Mouse (Mus musculus): ENCODE data around the gene G6pc3. TPM values are rescaled to one million over a fixed set of nuclear protein-coding genes. Genes with fewer than 3 reads are reported as not detected.
A peak's percentile ranks its signal among the peaks of the same experiment; 100 is the strongest.

Gene G6pc3
- polyA plus RNA-seq (2012; ENCODE audit: insufficient read depth, insufficient read length, low replicate concordance, missing spikeins): not detected in 2 replicates

DNA sequence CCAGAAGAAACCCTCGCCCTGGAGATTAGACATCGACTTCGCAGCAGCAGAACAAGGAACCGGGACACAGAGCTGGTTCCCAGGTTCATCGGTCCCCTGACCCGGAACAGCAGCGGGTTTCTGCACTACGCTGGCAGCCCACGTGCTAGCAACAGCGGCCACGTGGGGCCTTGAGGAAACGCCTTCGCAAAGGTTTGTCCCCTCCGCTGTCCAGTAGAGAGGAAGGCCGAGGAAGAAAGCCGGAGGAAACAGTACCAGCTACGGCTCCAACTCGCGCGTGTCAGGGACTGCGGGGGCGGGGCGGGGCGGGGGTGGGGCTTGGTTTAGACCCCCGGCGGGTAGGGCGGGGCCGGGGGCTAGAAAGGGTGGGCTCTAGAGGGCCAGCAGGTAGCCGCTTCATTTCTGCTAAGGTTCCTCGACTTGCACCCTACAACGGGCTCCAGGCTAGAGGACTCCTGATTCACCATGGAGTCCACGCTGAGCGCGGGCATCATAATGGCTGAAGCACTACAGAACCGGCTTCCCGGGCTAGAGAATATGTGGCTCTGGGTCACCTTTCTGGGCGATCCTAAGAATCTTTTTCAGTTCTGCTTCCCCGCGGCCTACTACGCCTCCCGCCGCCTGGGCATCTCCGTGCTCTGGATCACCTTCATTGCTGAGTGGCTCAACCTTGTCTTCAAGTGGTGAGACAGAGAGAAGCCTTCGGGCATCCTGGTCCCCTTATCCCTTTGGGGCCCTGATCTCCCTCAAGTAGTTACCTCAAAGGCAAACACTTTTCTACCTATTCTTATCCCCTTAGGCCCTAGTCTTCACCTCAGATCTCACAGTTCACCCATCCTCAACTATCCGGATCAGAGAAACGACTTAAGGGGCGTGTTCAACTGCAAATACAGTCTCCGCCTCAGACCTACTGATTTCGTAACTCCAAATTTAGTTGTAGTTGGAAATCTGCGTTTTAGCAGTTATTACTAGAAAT, at the start of gene G6pc3:
TSS of gene G6pc3 (plus strand) at position 160 of the 976 bp plus-strand sequence.
- H3K4me1 ChIP-seq (ENCODE audit: control insufficient read depth, insufficient read depth, low read length): peaks cover 8% of the 10 kb centered on the region
- H3K4me3 ChIP-seq (ENCODE audit: insufficient read depth, low read depth, low read length): peak within 1 kb of the TSS; percentile 84
- TF ChIP-seq CTCF (IDR thresholded peaks at IDR 0.05; ENCODE audit: insufficient read depth, low read depth, low read length) (no peak), POLR2A (IDR thresholded peaks at IDR 0.05; ENCODE audit: insufficient read depth, low read depth, low read length) (peak; percentile 28; the same call in 1 of the 2 replicates)
- peak within 1 kb of the TSS; percentile 74; the same call in 1 of the 2 replicates for H3K27ac ChIP-seq (ENCODE audit: insufficient read depth, low read depth, low read length)
- 1% methylated on average over 50 of the region's 50 CpGs for WGBS

DNA sequence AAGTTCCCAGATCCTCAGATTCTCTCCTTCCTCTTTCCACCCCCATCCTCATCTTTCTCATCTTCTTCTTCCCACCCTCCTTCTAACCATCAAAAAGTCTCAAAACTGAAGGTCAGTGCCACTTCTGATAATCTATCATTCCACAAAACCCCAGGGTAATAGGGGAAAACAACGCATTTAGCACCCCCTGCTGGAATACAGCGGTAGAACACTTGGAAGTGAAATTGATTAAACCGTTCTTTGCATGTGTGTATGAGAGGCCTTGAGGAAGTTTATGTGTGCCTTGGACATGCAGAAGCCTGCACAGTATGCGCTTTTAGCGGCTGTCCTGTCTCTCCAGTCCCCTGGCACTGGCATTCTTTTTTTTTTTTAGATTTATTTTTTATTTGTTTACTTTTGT, 48.9 kb upstream of the G6pc3 start:
- no peak overlapping the region for H3K27ac ChIP-seq (ENCODE audit: insufficient read depth, low read depth, low read length)
- H3K4me3 ChIP-seq (ENCODE audit: insufficient read depth, low read depth, low read length): no peak overlapping the region
- TF ChIP-seq CTCF (IDR thresholded peaks at IDR 0.05; ENCODE audit: insufficient read depth, low read depth, low read length) (no peak), POLR2A (IDR thresholded peaks at IDR 0.05; ENCODE audit: insufficient read depth, low read depth, low read length) (no peak)
- peaks cover 9% of the 10 kb centered on the region for H3K4me1 ChIP-seq (ENCODE audit: control insufficient read depth, insufficient read depth, low read length)
- 6% methylated on average over 5 of the region's 5 CpGs for WGBS

DNA sequence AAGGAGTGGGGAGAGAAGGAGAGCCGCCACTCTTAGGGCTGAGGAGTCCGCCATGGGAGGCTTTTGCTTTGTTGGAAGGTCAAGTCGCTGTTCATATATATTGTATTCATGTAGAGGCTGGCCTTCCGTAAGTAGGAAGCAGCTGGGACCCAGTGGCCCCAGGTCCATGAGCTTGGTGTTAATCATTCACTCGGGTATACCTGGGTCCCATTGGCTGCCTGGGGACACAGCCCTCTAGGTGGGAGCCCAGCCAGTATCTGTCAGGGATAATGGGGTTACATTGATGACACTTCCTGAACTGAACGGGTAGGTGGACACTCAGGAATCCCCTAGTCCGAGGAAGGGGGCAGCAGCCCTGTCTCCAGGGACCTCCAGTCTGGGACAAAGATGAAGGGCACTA, 47.1 kb upstream of the G6pc3 start:
- peaks cover 27% of the 10 kb centered on the region for H3K4me1 ChIP-seq (ENCODE audit: control insufficient read depth, insufficient read depth, low read length)
- 82% methylated on average over 7 of the region's 7 CpGs for WGBS
- no peak for TF ChIP-seq CTCF (IDR thresholded peaks at IDR 0.05; ENCODE audit: insufficient read depth, low read depth, low read length)
- TF ChIP-seq POLR2A (IDR thresholded peaks at IDR 0.05; ENCODE audit: insufficient read depth, low read depth, low read length): no peak

DNA sequence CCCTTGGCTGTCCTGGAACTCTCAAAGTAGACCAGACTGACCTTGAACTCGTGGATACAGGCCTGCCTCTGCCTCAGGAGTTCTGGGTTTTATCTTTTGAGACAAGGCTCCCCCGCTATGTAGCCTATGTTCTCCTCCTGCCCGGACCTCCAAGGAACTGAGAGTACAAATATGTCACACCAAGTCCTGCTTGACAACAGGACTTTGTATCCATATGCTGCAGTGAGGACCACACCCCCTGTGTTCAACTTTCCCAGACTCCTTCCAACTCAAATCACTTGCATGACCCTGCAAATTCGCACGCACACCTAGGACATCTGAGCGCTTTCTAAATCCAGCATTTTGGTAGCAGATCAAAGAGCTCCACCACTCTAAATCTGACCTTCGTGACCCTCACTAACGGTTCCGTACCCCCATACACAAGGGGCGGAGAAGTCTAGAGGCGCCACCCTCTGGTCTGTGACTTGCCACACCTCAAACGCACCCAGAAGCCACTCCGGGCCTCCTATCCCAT, 44.4 kb upstream of the G6pc3 start:
- 38% methylated on average over 13 of the region's 13 CpGs for WGBS
- 0 out of 2 replicates have a peak overlapping the region, but pooled peaks have one; percentile 7 for H3K4me3 ChIP-seq (ENCODE audit: insufficient read depth, low read depth, low read length)
- TF ChIP-seq POLR2A (IDR thresholded peaks at IDR 0.05; ENCODE audit: insufficient read depth, low read depth, low read length) (no peak), CTCF (IDR thresholded peaks at IDR 0.05; ENCODE audit: insufficient read depth, low read depth, low read length) (no peak)
- peaks cover 29% of the 10 kb centered on the region for H3K4me1 ChIP-seq (ENCODE audit: control insufficient read depth, insufficient read depth, low read length)
- H3K27ac ChIP-seq (ENCODE audit: insufficient read depth, low read depth, low read length): no peak overlapping the region

More for the DNA sequence above, 47.1 kb upstream of the G6pc3 start:
- Histone ChIP-seq H3K4me3 (ENCODE audit: insufficient read depth, low read depth, low read length) (no peak overlapping the region), H3K27ac (ENCODE audit: insufficient read depth, low read depth, low read length) (no peak overlapping the region)

DNA sequence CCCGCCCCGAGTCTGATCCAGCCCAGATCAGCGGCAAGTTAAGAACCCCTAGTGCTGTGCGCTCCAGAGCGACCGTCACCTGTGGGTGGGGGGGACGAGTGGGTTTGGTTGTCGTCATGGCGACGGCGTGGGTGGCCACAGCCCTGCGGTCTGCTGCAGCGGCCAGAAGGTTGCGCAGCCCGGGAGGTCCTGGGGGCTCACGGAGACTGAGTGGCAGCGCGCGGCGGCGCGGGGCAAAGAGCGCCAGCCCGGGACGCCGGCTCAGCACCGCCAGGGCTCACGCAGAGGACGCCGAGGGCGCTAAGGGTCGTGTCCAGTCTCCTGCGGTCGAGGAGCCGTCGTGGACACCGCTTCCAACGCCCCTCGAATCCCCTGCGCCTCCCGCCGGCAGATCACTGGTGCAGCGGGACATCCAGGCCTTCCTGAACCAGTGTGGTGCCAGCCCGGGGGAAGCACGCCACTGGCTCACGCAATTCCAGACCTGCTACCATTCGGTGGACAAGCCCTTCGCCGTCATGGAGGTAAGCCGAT, 43.9 kb upstream of the G6pc3 start, which contains the start of gene Nags:
TSS of gene Nags (plus strand) at position 43 of the 531 bp plus-strand sequence.
- TF ChIP-seq CTCF (IDR thresholded peaks at IDR 0.05; ENCODE audit: insufficient read depth, low read depth, low read length) (no peak), POLR2A (IDR thresholded peaks at IDR 0.05; ENCODE audit: insufficient read depth, low read depth, low read length) (no peak)
- Histone ChIP-seq H3K4me1 (ENCODE audit: control insufficient read depth, insufficient read depth, low read length) (peaks cover 29% of the 10 kb centered on the region), H3K27ac (ENCODE audit: insufficient read depth, low read depth, low read length) (no peak within 1 kb of the TSS), H3K4me3 (ENCODE audit: insufficient read depth, low read depth, low read length) (peak within 1 kb of the TSS; percentile 7)
- 4% methylated on average over 50 of the region's 50 CpGs for WGBS

DNA sequence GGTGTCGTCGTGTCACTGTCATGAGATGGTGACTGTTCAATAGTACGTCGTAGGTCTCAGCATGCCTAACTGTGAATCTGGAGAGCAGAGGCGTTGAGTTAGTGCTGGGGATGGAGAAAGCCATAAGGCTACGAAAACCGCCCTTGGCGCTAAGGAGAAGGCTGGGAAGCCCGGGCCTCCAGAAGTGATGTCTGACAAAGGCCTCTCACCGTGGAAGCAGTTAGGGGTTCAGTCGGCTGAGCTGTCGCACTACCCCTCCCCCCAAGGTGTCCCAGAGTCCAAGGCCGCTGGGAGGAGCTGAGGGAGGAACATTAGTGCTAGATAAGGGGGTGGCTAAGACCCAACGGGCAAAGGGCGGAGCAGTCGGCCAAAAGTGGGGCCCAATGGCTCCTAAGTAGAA, 43.4 kb upstream of the G6pc3 start:
- WGBS: 9% methylated on average over 16 of the region's 16 CpGs
- TF ChIP-seq POLR2A (IDR thresholded peaks at IDR 0.05; ENCODE audit: insufficient read depth, low read depth, low read length): no peak
- no peak for TF ChIP-seq CTCF (IDR thresholded peaks at IDR 0.05; ENCODE audit: insufficient read depth, low read depth, low read length)
- Histone ChIP-seq H3K4me3 (ENCODE audit: insufficient read depth, low read depth, low read length) (peak overlapping the region; percentile 7; the same call in 1 of the 2 replicates), H3K27ac (ENCODE audit: insufficient read depth, low read depth, low read length) (no peak overlapping the region), H3K4me1 (ENCODE audit: control insufficient read depth, insufficient read depth, low read length) (peaks cover 29% of the 10 kb centered on the region)

DNA sequence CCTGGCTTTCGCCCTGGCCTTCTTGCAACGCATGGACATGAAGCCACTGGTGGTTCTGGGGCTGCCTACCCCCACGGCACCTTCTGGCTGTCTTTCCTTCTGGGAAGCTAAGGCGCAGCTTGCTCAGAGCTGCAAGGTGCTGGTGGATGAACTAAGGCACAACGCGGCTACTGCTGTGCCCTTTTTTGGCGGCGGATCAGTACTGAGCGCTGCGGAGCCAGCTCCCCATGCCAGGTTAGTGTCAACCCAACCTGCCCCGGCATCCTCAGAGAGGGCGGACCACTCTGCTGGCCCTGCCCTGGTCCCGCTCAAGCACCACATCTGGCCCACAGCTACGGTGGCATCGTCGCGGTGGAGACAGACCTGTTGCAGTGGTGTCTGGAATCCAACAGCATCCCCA, 42.9 kb upstream of the G6pc3 start:
- 14% methylated on average over 17 of the region's 17 CpGs for WGBS
- TF ChIP-seq CTCF (IDR thresholded peaks at IDR 0.05; ENCODE audit: insufficient read depth, low read depth, low read length) (no peak), POLR2A (IDR thresholded peaks at IDR 0.05; ENCODE audit: insufficient read depth, low read depth, low read length) (no peak)
- H3K4me1 ChIP-seq (ENCODE audit: control insufficient read depth, insufficient read depth, low read length): peaks cover 29% of the 10 kb centered on the region
- no peak overlapping the region for H3K27ac ChIP-seq (ENCODE audit: insufficient read depth, low read depth, low read length)
- no peak overlapping the region for H3K4me3 ChIP-seq (ENCODE audit: insufficient read depth, low read depth, low read length)

DNA sequence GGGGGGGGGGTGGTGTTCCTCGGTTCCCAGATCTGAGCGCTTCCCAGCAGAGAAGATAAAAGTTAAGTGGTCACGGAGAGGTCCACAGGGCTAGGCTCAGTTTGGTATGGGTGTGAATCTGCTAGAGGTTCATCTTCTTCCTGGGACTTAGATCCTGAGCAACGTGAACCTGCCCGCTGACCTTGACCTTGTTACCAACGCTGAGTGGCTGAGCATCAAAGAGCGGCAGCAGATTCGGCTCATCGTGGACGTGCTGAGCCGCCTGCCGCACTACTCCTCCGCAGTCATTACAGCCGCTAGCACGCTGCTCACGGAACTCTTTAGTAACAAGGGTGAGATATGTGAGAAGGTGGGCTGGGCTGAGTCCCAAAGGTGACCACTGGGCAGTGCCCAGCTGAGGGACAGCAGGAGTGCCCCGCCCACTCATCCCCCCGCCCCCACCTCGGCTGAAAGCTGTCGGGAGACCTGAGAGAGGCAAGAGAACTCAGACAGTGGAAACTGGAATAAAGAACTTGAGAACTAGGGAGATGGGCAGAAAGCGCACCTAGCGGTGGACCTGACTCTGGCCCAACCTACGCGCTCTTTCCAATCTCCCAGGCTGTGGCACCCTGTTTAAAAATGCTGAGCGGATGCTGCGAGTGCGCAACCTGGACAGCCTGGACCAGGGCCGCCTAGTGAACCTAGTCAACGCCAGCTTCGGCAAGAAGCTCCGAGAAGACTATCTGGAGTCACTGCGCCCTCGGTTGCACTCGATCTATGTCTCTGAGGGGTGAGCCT, 42.0 kb upstream of the G6pc3 start:
- peaks cover 29% of the 10 kb centered on the region for H3K4me1 ChIP-seq (ENCODE audit: control insufficient read depth, insufficient read depth, low read length)
- no peak overlapping the region for H3K27ac ChIP-seq (ENCODE audit: insufficient read depth, low read depth, low read length)
- TF ChIP-seq CTCF (IDR thresholded peaks at IDR 0.05; ENCODE audit: insufficient read depth, low read depth, low read length) (no peak), POLR2A (IDR thresholded peaks at IDR 0.05; ENCODE audit: insufficient read depth, low read depth, low read length) (no peak)
- 18% methylated on average over 34 of the region's 34 CpGs for WGBS
- no peak overlapping the region for H3K4me3 ChIP-seq (ENCODE audit: insufficient read depth, low read depth, low read length)
